Mouse (Mus musculus) urinary bladder, postnatal 14 days (tissue): ENCODE data around the gene Opn5.

Experiments used
- DNase-seq: peaks from one replicate; pipeline ENCODE4 v3.0.0; 2021; ENCODE audit warnings: low spot score

The Opn5 gene

DNA sequence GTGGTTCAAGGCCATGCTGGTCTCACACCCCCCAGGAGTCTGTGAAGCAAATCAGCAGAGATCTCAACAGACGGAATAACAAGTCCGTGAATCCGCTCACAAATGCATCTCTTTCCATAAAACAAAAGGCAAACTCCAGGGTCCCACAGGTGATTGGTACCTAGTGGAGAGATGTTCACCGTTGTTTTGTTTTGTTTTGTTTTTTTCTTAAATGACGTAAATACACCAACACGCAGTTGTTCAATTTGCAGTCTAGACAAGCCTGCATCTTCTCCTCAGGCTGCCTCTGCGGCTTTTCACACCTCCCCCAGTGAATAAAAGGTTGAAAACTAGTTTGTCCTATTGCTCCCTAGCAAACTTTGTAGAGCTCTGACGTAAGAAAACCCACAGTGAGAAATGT, at the start of gene Opn5:
Opn5 (minus strand) TSS at position 101 of the 400 bp plus-strand sequence.
- no peak for DNase-seq

DNA sequence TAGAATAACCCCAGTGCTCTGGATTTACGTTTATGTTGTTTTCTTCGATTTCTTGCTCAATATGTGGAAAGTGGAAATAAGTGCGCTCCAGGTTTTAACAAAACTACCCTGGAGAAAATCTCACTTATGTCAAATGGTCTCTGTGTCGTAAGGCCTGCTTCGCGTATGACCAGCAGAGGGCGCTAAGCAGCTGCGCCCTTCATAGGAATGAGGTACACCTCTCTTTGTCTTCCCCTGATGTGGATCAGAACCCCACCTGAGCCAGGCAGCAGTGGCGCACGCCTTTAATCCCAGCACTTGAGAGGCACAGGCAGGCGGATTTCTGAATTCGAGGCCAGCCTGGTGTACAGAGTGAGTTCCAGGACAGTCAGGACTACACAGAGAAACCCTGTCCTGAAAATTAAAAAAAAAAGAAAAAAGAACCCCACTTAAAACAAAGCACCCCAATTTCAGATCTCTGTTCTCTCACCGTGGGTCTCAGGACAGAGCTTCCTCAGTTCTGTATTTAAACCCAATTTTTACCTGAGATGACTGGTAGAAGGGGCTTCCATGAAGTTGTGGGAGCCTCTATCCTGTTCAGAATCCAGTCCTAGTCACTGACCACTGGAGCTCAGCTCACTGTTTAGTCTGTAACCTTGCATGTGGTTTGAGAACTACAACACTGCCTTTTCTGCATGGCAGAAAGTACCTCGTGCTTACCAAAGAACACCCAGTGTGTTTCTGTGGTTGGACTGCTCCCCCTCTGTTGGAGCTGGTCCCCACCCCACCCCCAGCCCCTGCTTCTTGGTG, 47.6 kb upstream of the Opn5 start:
- DNase-seq: peak; percentile 53

DNA sequence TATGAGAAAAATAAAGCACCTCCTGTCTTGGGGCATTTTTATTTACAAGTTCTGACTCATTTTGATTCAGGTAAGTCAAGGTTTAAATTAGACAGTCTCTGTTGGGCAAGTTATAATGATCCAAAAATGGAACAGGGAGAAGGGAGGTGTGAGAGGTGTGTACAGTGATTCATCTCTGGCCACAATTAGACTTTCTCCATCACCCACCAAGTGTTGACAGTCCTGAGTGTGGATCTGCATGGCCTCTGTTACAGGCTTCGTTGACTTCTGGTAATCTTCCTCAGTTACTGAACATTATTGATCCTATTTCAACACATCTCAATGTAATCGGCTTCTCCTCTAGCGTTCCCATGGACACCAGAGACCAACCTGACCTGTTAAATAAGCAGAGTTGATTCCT, 32.2 kb upstream of the Opn5 start:
- DNase-seq: no peak

DNA sequence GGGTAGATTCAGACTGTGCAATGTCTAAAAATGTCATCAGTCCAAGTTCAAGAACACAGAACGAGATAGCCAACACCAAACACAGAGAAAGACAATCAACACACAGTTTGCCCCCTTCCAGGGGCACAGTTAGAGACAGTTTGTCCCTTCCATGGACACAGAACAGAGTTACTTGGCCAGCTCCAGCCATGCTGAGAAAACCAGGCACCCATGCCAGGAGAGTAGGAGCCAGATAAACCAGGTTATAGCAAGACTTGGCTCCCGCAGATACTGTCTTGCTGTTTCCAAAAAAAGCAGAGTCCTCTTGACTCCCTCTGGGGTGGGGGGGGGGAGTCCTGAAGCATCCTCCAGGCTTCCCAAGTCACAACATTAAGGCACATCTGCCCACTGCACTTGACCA, 19.0 kb upstream of the Opn5 start:
- no peak for DNase-seq

DNA sequence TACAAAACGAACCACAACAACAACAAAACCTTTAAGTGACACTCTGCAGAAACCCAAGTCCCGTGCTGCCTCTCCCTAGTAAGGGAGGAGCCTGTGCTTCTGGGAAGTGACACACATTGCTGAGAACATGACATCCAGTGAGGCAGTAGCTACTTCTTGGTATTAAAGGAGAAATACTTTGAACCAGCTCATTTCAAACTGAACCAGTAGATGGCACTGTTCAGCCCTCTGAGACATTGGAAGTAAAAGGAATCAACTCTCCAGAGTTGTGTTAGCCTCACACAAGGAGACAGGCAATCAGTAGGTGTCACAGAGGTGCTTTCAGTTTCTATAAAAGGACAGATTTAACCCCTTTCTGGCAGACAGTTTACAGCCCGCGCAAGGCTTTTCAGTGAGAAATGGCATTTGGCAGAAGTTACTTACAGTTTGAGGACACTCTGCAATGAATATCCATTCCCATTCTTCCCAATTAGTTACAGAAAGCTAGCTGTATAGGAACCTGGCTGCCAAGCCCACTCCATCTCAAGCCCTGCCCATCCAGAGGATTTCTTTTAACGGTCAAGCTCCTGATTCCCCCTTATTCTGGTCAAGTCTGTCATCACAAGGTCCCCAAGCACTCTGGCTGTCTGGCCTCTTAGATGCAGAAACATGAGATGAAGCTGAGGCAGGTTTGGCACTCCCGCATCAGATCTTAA, 2.0 kb upstream of the Opn5 start:
- peak; percentile 18 for DNase-seq

DNA sequence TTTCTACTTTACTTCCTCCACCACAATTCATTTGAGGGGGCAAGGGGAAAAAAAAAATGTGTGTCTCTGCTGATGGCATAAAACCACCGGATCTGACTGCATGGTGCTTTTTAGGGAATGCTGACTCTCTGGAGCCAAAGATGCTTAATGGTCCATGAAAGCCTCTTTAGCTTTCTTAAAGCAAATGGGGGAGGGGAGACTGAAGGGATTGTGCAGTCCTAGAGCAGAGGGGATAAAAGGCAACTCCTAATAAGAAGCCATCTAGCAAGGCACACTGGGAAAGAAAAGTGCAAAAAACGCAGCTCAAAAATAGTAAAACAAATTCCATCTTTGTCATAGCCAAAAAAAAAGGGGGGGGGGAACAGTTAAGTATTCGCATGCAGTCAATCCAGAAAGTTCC, 2.9 kb downstream of the Opn5 start:
- no peak for DNase-seq

DNA sequence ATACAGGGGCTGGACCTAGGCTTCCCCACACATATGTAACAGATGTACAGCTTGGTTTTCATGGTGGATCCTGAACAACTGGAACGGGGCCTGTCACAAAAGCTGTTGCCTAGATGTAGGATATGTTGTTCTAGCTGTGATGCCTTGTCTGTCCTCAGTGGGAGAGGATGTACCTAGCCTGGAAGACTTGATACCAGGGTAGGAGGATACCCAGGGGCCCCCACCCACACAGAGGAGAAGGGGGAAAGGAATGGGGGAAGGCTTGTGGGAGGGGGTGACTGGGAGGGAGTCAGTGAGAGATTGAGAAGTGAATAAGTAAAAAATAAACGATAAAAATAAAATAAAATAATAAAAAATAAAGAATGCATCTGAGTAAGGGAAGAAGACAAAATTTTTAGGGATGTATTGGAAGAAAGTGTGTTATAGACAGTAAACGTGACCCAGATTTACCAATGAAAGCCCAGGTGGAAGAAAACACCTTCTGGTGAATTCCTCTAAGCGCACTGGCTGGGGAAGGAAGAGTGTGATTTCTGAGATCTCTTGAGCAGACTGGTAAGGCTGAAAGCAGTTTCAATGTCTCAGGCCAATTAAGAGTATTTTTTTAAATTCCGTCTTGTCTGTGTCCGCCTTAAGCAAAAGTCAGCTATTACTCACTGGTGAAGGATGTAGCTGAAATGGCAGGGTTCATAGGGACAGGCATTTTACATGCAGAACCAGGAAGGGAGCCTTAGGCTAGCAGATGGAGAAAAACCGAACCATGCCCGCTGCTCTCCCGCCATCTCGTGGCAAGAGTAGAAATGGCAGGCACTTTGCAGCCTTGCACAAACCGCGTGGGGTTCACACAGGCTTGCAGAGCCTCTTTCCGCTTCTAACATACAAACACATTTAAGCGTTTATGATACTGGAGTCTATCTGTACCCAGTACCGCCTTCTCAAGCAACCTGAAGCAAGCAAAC, 8.1 kb downstream of the Opn5 start:
- DNase-seq: peak; percentile 68

DNA sequence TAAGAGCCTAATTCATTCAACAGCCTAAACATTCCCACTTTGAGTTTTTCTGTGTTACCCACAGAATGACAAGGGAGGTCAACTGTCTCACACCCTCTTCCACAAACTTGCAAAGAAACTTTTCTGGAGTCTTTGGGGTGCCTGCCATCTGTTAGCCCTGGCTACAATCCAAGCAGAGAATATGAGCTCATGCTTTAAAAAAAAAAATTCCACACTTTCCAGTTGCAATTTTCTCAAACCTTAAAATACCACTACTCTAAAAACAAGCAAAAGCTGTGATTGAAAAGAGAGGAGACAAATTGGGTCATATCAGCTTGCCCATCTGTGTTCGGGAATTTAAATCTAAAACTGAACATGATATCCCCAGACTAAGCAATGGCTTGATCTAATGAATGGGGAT, 24.7 kb downstream of the Opn5 start:
- no peak for DNase-seq

DNA sequence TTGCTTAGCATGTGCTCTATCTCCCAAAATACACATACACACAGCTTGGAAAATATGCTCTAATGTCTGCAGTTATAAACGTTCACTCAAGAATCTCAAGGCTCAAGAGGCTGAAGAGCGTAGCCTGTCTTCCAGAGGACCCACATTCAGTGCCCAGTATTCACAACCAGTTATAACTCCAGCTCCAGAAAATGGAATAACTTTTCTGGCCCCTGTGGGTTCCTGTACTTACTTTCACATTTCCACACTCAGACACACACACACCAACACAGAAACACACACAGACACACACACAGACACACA, 28.2 kb downstream of the Opn5 start:
- no peak for DNase-seq

DNA sequence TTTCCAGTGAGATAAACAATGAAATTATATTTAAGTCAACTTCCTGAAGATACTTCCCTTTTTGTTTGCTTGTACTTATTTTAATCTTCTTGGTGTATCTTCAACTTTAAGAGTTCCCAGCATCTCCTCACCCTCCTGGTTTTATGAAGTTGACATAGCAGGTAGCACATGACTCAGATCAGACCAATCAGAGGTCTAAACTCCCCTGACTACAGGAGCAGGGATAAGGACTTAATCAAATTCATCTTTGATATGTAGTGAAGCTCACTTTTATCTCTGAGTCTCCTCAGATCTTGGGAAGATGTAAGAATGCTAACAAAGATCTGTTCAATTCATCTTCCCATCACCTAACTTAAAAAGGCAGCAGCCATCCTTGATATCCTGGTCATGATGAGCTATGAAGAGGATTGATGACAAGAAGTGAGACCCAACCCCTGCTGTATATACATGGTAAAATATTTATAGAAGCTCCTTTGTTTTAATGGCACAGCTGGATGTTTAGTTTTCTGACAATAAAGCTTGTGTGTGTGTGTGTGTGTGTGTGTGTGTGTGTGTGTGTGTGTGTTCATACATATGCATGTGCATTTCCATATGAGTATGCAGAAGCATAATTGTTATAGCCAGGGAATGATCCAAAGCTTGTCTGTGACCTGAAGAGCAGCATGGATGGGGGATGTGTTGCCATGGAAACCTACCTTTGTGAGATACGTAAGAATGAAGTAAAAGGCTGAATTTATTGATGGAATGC, 28.7 kb downstream of the Opn5 start:
- DNase-seq: no peak

DNA sequence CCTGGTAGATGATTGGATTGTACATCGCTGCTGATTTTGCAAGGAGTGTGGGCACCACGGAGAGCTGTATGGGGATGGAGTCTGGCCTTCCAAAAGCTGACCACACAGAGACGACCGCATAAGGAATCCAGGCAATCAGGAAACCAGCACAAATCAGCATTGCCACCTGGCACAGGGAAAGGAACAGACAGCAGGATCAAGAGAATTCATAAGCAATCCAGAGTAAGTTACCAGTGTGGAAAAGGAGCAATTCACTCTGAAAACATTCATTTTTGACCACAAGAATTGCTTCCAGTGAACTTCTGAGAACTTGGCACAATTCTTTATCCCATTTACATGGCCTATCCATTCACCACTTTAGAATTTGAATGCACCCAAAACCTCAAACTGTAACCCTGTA, 30.6 kb downstream of the Opn5 start:
- no peak for DNase-seq

DNA sequence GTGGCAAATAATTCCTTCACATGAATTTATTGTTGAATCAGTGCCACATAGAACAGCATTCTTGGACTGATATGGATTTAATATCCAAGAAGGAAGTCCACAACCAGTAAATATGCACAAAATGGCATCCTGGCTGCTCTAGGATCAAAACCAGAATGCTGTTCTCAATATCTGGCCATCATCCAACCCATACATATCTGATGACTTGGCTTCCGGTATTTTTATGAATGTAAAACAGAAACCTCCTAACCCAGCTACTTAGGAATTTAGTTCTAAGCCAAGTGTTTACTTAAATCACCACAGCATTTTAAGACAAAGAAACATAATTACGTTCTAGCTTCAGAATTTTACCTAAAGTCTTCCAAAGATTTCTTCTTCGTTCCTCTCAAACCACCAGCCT, 31.0 kb downstream of the Opn5 start:
- DNase-seq: no peak

DNA sequence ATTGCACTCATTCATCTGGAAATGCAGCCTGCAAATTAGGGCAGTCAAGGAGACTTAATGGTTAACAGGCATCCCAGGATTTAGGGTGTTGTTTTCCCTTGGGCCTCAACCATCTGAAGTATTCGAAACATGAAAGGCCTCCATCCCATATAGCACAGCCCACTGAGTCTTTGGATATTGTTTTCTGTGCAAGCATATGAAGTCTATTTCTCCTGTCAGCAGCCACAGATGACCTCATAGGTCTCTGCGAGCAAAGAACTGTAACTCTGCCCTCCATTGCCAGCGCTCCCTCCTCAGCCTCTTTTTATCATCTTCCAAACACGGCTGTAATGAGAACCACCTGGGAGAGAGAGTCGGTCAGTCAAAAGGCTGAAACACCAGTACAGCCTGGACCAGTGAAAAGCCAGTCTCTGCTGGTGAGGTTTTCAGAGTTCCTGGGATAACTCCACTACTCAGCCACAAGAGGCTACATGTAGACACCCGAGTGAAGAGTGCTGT, 34.5 kb downstream of the Opn5 start:
- peak; percentile 3 for DNase-seq

DNA sequence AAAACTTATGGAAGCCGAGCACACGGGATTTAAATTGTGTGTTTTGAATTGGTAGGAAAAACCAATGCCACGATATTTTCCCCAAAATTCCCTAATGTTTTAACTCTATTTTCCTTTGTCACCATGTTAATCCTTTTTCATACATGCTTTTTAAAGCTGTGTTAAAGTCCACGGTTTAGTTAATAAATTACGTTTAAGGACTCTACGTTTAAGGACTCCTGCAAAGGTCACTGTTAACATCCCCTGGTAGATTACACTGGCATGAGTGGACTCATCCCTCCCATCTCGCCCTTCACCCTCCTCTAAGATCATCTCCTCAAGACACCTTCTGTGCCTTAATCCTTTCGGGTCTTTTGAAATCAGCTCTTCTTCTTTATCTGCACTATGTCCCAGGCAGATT, 37.4 kb downstream of the Opn5 start:
- no peak for DNase-seq

DNA sequence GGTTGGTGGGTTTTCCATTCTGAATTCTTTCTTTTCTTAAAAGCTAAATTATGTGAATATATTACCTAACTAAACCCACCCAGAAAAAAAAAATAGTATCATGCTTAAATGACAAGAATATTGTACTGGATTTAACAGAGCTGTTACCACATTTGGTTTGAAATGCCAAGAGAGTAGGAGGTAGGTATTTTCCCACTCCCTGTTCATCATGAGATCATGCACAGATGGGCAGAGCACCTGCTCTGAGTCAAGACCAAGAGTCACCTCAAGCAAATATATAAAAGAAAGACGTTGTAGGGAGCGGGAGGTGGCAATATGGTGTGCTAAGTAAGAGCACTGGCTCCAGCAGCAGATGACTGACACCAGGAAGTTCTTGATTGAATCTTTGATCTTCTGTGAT, 61.6 kb downstream of the Opn5 start:
- no peak for DNase-seq

DNA sequence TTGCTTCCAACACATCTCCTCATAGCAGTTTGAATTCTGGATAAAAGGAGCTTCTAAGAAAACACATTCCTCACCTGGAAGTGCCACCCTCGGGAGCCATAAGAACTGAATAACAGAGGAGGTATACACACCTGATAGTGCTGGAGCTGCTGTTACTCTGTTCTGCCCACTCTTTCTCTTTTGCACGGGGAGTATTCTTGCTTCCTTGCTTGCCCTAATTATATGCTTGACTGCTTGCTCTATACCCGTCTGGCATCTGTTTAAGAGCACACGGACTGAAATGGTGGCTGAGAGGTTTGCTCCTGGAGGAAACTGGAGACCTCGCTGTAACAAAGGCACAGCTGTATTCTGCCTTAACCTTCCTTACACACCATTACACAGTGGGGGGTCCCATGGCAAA, 81.0 kb downstream of the Opn5 start:
- no peak for DNase-seq

DNA sequence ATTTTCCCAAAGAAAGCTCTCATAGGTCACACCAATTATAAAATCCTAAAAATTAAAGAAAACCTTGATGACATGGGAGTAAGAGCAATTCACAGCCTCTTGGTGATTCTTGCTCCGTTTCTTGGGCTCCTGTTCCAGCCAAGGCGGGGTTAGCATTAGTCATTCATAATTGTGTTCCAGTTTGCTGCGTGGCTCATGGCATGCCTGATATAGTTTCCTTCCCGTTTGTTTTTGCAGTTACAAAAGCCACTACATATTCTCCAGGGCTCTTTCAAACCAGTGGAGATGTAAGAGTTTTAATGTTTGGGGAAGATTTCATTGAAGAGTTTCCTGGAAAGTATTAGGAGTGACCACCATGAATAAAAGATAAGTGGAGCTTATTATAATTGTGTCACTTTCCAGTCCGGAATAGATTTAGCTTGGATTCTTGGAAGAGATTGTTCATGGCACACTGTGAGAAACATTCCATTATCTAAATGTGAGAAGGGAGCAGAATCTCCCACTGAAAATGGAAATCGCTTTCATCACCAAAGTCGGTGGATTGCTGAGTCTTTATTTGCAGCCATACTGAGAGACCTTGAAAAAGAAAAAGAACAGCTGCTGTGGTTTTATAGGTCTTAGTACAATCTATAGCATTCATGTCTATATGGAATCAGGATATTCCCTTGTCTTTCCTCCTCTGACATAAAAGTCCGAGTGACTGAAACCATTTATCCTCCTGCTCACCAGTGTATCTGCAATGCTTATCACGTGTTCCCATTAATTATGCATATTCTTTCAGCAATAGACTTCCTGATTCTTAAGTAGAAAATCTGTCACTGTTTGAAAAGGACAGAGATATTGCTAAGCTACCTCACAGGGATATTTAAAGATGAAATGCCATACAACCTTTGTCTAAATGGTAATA, 101.6 kb downstream of the Opn5 start:
- no peak for DNase-seq
